Mouse (Mus musculus) kidney, postnatal 14 days (tissue): Measurements from ENCODE around the gene Isy1.
A peak's percentile ranks its signal among the peaks of the same experiment; 100 is the strongest.

ENCODE experiments used
- DNase-seq: peaks from one replicate; pipeline ENCODE4 v3.0.0; 2022; ENCODE audit warnings: mixed read lengths

Gene Isy1

GRCm38 (mm10) chr6:87846813-87847212, 8.2 kb upstream of the Isy1 start:
- peak; percentile 24 for DNase-seq

GRCm38 (mm10) chr6:87845031-87845695, 6.6 kb upstream of the Isy1 start:
- DNase-seq: no peak

GRCm38 (mm10) chr6:87842254-87842653, 3.7 kb upstream of the Isy1 start:
- no peak for DNase-seq

DNA sequence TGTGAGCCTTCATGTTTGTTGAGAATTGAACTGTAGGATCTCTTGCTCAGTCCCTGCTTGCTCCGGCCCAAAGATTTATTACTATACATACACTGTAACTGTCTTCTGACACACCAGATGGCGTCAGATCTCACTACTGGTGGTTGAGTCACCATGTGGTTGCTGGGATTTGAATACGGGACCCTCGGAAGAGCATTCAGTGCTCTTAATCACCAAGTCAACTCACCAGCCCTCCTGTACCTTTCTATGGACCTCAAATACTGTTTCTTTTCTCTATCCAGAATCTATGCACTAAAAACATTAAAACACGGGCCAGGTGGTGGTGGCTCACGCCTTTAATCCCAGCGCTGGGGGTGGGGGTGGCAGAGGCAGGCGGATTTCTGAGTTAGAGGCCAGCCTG, 3.0 kb upstream of the Isy1 start:
- no peak for DNase-seq

DNA sequence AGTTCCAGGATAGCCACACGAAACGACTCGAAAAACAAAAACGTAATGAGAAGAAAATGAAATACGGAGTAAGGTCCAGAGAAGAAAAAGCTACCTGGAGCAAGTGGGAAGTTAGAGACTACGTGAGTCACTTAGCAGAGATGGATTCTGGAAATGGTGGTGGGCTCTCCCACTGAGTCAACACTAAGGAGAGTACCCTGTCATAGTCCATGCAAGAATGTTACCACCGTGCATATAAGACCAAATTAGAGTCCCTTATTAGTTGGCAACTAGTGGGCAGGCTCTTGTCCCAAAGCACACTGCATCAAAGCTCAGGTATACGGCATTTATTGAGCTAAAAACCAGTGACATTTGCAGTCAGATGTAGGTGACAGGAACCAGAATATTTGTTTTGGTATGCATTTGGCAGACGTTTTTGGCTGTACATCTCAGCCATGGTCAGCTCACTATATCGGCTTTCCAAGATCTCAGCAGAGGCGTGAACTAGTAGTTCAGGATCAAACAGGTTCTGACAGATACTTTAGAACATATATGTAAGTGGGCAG, 1.3 kb upstream of the Isy1 start:
- no peak for DNase-seq

DNA sequence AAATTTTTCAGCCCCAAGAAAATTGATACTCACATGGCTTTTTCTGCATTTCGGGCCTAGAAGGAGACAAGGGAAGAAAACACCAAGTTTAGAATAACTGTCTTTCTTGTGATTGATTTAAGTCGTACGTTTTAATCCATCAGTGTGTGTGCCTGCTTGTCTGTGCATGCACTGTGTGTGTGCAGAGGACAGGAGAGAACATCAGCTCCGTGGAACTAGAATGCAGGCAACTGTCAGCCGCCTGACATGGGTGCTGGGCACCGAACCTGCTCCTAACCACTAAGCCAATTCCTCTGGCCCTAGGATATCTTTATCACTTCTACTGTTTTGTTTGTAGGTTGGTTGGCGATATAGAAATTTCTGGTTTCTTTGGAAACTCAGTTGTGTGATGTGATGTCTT, 2.9 kb downstream of the Isy1 start, which contains the start of gene Gm45140:
Gene Gm45140 (minus strand): TSS at position 101 of the 400 bp plus-strand sequence.
- no peak for DNase-seq

DNA sequence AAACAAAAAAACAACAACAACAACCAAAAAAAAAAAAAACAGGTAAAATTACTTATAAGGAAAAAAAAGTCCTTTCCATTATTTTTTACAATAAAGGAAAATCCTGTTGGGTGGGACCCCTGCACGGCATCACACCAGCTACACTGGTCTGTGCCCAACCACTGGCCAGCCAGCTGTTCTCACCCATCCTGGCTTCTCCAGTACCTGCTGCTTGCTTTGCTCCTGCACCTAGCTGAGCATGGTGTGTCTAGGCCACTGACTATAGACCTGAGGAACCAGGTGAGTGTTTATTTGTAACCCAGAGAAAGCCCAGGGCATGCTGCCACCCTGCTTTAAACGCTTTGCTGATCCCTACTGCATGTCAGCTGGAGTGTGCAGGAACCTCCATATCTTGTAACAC, 18.2 kb downstream of the Isy1 start:
- DNase-seq: no peak

DNA sequence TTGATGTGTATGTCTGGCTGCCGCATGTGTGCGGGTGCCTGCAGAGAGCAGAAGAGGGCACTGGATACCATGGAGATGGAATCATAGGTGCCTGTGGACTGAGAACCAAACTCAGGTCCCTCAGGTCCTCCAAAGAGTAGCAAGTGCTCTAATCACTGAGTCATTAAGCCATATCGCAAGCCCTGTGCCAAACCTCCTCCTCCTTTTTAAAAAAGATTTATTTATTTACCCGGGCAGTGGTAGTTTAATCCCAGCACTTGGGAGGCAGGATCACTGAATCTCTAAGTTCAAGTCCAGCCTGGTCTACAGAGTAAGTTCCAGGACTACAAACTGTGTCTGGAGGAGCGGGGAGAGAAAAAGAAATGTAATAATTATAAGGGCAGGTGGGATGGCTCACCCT, 24.1 kb downstream of the Isy1 start:
- no peak for DNase-seq

DNA sequence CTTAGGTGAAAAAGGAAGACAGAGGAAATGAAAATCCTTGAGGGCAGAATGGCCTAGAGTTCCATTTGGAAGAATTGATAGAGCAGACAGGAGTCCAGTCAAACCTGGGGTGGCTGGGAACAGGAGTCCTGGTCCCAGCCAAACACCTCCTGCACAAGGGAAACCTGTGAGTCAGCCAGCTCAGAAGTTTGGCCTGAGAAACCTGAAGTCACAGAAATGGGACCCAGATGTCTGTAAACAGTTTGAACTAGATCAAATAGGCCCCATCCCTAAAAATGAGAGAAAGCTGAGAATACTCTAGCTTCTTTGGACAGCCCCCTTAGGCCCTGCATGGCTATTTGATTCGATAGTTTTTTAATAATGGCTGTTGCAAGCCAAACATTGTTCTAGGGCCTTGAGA, 25.9 kb downstream of the Isy1 start:
- DNase-seq: no peak

- DNase-seq: peak; percentile 97
These were observed 26.8 kb downstream of the Isy1 start, which contains the start of gene Rab43 for GRCm38 (mm10) chr6:87811675-87812338. Gene Rab43, minus strand, starts transcription at chr6:87812164.

GRCm38 (mm10) chr6:87810713-87811669, 27.6 kb downstream of the Isy1 start:
- DNase-seq: peak; percentile 86

- DNase-seq: no peak
These were observed 28.3 kb downstream of the Isy1 start for GRCm38 (mm10) chr6:87810311-87810710.

- DNase-seq: no peak
These were observed 28.9 kb downstream of the Isy1 start for GRCm38 (mm10) chr6:87809651-87810161.

- DNase-seq: no peak
These were observed 29.5 kb downstream of the Isy1 start for GRCm38 (mm10) chr6:87809144-87809543.

DNA sequence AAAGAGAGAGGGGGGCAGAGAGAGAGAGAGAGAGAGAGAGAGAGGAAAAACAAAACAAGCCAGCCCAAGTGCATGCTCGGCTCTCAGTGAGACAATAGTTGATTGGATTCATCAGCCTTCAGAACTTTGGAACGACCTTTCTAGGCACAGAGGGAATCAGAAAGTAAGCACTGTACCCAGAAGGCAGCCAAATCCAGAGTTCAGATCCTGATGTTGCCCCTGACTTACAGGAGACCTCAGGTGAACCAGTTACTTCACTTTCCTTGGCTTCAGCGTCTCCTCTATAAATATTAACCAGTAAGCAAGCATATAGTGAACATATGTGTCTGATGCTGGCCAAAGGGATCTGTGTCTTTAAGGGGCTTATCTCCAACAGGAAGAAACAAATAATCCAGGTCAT, 30.1 kb downstream of the Isy1 start:
- no peak for DNase-seq

DNA sequence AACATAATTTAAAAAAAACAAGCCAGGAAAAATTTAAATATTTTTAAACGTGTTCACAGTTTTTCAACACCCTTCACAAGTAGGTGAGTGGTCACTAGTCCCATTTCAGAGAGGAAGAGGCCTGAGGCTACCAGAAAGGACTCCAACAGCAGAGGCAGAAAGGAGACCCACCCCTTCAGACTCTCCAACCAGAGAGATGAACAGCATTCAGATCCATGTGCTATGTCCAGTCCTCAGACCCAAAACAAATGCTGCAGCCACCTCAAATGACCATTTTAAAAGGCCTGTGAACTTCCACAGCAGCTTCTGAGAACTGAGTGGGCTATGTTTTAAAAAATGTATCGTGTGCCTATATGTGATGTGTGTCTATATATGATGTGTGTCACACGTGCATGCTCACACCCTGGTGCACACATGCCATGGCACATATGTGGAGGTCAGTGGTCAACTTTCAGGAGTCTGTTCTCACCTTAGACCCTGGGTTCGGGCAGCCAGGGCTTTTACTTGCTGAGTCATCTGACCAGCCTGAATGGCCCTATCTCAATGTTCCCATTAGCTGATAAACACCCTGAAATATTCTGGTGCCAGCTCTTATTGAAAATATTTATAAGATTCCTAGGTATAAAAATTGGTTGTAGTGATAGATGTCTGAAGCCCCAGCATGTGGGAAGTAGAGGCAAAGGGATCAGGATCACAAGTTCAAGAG, 30.7 kb downstream of the Isy1 start:
- no peak for DNase-seq

- DNase-seq: no peak
These were observed 31.7 kb downstream of the Isy1 start for GRCm38 (mm10) chr6:87806857-87807256.

DNA sequence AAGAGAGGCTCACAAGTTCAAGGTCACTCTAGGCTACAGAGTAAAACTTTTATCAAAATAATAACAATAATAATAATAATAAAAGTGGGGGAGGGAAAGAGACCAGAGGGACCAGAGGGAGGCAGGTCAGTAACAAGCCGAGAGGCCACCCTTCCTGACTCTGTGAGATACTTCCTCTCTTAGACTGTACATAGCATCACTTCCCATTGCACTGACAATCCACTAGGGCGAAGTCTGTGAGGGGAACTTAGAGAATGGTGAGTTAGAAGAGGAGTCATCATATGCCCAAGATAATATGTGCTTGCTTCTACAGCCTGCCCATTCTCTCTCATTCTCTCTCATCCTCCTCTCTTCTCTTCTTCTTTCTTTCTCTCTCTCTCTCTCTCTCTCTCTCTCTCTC, 32.6 kb downstream of the Isy1 start:
- DNase-seq: no peak

GRCm38 (mm10) chr6:87805448-87805847, 33.1 kb downstream of the Isy1 start:
- DNase-seq: no peak

DNA sequence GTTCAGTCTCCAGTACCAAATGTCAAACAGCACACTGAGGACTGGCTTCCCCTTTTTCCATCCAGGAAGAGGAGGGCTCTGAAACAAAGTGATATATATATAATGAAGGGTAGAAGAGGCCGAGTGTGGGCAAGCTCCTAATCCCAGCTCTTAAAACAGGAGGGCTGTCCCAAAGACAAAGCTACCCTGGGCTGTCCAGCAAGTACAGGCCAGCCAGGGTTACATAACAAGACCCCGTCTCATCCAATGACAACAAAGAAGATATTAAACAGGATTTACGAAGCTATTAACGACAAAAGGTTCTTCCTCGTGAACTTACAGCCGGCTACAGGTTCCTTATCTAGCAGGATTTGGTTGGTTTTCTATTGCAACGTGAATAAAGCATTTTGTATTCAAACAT, 33.7 kb downstream of the Isy1 start:
- no peak for DNase-seq

GRCm38 (mm10) chr6:87804036-87804435, 34.6 kb downstream of the Isy1 start:
- no peak for DNase-seq

- no peak for DNase-seq
These were observed 36.1 kb downstream of the Isy1 start for GRCm38 (mm10) chr6:87802462-87802861.
